Comparison of ENCODE assay signal across 15 mouse cellular contexts in the genomic region with DNA sequence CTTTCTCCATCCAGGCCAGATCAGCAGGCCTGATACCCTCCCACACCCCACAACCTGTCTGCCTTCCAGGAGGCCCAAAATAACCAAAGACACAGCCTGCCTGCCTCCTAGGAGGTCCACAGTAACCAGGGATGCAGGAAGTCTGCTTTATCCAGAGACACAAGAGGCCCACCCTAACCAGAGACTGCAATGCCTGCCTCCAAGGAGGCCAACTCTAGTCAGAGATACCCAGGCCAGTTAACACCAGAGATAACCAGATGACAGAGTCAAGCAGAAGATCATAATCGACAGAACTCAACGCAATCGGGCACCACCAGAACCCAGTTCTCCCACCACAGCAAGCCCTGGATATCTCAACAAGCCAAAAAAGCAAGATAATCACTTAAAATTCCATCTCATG.
"Had no signal": no experiment of that assay in that cellular context is flagged by ENCODE, and none has a peak within 500 bp of the region (broad histone marks: within the 10 kb centered on the region; RNA-seq: fewer than 3 reads in every experiment).

No protein-coding gene starts in this region.

- H3K4me1 ChIP-seq: neural tube, embryonic 15.5 days; stomach, embryonic 15.5 days had no signal

- DNase-seq: retina, postnatal 1 day; right cerebral cortex, adult 18-20 months; right cerebral cortex, postnatal 14 days; right cerebral cortex, postnatal 25 days; right cerebral cortex, postnatal 4 days; spleen, adult 18-20 months; thymus, adult 18-20 months; thymus, adult 2 months; thymus, postnatal 14 days; thymus, postnatal 25 days; thymus, postnatal 36 days; thymus, postnatal 4 days had no signal

- H3K4me2 ChIP-seq: neural tube, embryonic 15.5 days; stomach, embryonic 15.5 days had no signal

- H3K36me3 ChIP-seq: stomach, embryonic 15.5 days had no signal

- H3K27me3 ChIP-seq: neural tube, embryonic 15.5 days; stomach, embryonic 15.5 days had no signal

- H3K9me3 ChIP-seq: neural tube, embryonic 15.5 days; stomach, embryonic 15.5 days had no signal

- H3K27ac ChIP-seq: neural tube, embryonic 15.5 days; stomach, embryonic 15.5 days; stomach, postnatal 0 days had no signal

- H3K9ac ChIP-seq: neural tube, embryonic 15.5 days; stomach, embryonic 15.5 days had no signal

- H3K4me3 ChIP-seq: neural tube, embryonic 15.5 days; stomach, embryonic 15.5 days had no signal
